Comparison of ENCODE assay signal across 9 mouse cellular contexts in genomic region chr4:82303362-82303900, GRCm38 (mm10).
DNase-seq lines count a peak whose midpoint lies in the region; ATAC-seq lines count a peak whose summit lies in the region.
"Had no signal": no experiment of that assay in that cellular context is flagged by ENCODE, and none has a peak within 500 bp of the region (broad histone marks: within the 10 kb centered on the region; RNA-seq: fewer than 3 reads in every experiment).

No protein-coding gene starts in this region.

- H3K4me3 ChIP-seq in heart, embryonic 15.5 days: no peak overlapping the region
- H3K4me3 ChIP-seq in forebrain, embryonic 14.5 days (ENCODE audit: low read depth, low read length): no peak overlapping the region
- no peak overlapping the region for H3K4me3 ChIP-seq in limb, embryonic 15.5 days

- WGBS in heart, embryonic 15.5 days: 73% methylated on average over 3 of the region's 3 CpGs
- whole genome bisulfite sequencing in forebrain, embryonic 14.5 days: 12% methylated on average over 3 of the region's 3 CpGs
- 49% methylated on average over 3 of the region's 3 CpGs for WGBS in limb, embryonic 15.5 days

- H3K4me2 ChIP-seq in heart, embryonic 15.5 days: no peak overlapping the region
- peak overlapping the region; percentile 41 for H3K4me2 ChIP-seq in forebrain, embryonic 14.5 days (ENCODE audit: low read length)
- H3K4me2 ChIP-seq in limb, embryonic 15.5 days: no peak overlapping the region

- no peaks in the 10 kb centered on the region for H3K9me3 ChIP-seq in heart, embryonic 15.5 days (replicated peaks)
- H3K9me3 ChIP-seq in forebrain, embryonic 14.5 days (replicated peaks; ENCODE audit: control insufficient read depth, low read length): no peaks in the 10 kb centered on the region
- no peaks in the 10 kb centered on the region for H3K9me3 ChIP-seq in limb, embryonic 15.5 days

- ATAC-seq in heart, embryonic 15.5 days (replicated peaks; ENCODE audit: insufficient number of reproducible peaks, insufficient read depth, low FRiP score, low read depth): no peak
- peak; percentile 33; the same call in 1 of the 2 replicates for ATAC-seq in forebrain, embryonic 14.5 days
- ATAC-seq in limb, embryonic 15.5 days (ENCODE audit: insufficient number of reproducible peaks, low FRiP score, low TSS enrichment, low read depth): no peak

- no peaks in the 10 kb centered on the region for H3K27me3 ChIP-seq in heart, embryonic 15.5 days
- H3K27me3 ChIP-seq in forebrain, embryonic 14.5 days (replicated peaks; ENCODE audit: control insufficient read depth, insufficient read depth, low read length): no peaks in the 10 kb centered on the region
- no peaks in the 10 kb centered on the region for H3K27me3 ChIP-seq in limb, embryonic 15.5 days

- no peak overlapping the region for H3K9ac ChIP-seq in heart, embryonic 15.5 days
- no peak overlapping the region for H3K9ac ChIP-seq in forebrain, embryonic 14.5 days (ENCODE audit: low read length)
- H3K9ac ChIP-seq in limb, embryonic 15.5 days: no peak overlapping the region

- H3K36me3 ChIP-seq in heart, embryonic 15.5 days: peaks cover 16% of the 10 kb centered on the region
- peaks cover 18% of the 10 kb centered on the region for H3K36me3 ChIP-seq in forebrain, embryonic 14.5 days (ENCODE audit: control insufficient read depth, insufficient read depth, low read length)
- peaks cover 16% of the 10 kb centered on the region for H3K36me3 ChIP-seq in limb, embryonic 15.5 days

- DNase-seq in heart, adult 11 months: no peak
- peak; percentile 16 for DNase-seq in R1 (ENCODE audit: low read depth, low spot score)
- peak; percentile 44 for DNase-seq in forebrain, embryonic 14.5 days (ENCODE audit: low spot score)
- DNase-seq in cerebellum, adult 18-20 months: no peak
- no peak for DNase-seq in T-cell, adult 2 months (ENCODE audit: low spot score)
- no peak for DNase-seq in layer of hippocampus, postnatal 25 days (ENCODE audit: extremely low spot score in 1 of 2, low spot score in 1 of 2)
- DNase-seq: layer of hippocampus, postnatal 36 days had no signal

- peak overlapping the region; percentile 81 for H3K27ac ChIP-seq in heart, embryonic 15.5 days
- peak overlapping the region; percentile 73 for H3K27ac ChIP-seq in forebrain, embryonic 14.5 days (ENCODE audit: low read depth, low read length)
- peak overlapping the region; percentile 93 for H3K27ac ChIP-seq in limb, embryonic 15.5 days

- peaks cover 31% of the 10 kb centered on the region for H3K4me1 ChIP-seq in heart, embryonic 15.5 days (replicated peaks)
- H3K4me1 ChIP-seq in forebrain, embryonic 14.5 days (ENCODE audit: control insufficient read depth, insufficient read depth, low read length): peaks cover 34% of the 10 kb centered on the region
- peaks cover 34% of the 10 kb centered on the region for H3K4me1 ChIP-seq in limb, embryonic 15.5 days

Comparison
In these comparisons a context has a peak if more than half of its experiments do, and no peak if none do; other contexts are left out.
1. DNase-seq: peak in R1 (single experiment) and forebrain, embryonic 14.5 days (single experiment); none in heart, adult 11 months (single experiment), cerebellum, adult 18-20 months (0 of 2), T-cell, adult 2 months (single experiment) and layer of hippocampus, postnatal 25 days (0 of 2).
2. Peak in every context shown above with its lines, with median percentiles within 50 percentile points of each other: H3K27ac ChIP-seq.